Mouse (Mus musculus): ENCODE results near the gene Lamc3.
A peak's percentile ranks its signal among the peaks of the same experiment; 100 is the strongest.

The Lamc3 gene

DNA sequence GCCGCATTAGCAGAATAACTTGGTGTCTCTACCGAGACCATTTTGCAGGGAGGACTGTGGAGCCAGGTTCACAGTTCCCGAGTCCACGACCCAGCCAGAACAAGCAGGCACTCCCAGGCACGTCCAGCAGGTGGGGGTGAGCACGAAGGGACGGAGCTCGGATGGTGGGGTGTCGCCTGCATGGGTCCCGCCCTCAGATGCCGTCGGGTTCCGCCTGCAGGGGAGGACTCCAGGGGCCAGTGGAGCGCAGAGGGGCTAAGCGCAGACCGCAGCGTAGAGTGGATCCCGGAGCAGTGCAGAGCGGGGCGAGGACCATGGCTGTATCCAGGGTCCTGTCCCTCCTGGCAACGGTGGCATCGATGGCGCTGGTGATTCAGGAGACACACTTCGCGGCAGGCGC is at the start of gene Lamc3:
Gene Lamc3, plus strand, starts transcription at position 262 of the 400 bp plus-strand sequence.
- peak; percentile 53 for DNase-seq (ENCODE audit: low spot score)

DNA sequence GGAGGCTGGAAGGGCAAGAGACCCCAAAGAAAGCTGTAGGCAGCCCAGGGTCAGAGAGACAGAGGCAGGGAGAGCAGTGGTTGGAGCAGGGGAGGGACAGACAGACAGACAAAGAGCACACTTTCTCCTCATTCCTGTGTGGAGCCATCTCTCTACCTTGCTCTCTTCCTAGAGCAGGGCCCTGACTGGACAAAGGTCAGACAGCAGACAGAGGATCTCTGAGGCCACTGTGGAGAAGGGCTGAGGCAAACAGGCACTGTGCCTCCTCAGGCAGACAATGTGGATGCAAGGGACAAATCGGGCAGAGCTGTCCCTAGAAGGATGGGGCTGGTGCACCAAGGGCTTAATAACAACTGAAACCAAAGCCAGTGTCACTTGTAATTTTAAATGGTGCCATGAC is 48.2 kb upstream of the Lamc3 start:
- DNase-seq (ENCODE audit: low spot score), result no peak

DNA sequence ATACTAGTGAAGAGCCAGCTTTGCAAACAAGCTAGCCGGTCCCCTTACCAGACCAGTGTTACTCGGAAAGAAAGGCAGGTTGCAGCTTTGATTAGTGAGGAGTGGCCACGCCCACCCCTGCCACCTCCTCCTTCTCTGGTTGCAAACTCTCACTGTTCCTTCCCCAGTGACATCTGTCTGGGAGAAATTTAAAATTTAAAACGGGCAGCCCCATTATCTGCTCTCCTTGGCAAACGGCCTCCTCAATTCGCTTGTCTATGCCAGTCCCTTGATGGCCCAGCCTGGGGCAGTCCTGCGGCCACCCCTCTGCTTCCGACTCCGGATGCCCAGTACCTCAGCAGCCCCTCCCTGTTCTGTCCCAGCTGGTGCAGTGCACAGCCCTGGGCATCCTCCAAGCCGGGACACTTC is 42.4 kb upstream of the Lamc3 start:
- no peak for DNase-seq (ENCODE audit: low spot score)

DNA sequence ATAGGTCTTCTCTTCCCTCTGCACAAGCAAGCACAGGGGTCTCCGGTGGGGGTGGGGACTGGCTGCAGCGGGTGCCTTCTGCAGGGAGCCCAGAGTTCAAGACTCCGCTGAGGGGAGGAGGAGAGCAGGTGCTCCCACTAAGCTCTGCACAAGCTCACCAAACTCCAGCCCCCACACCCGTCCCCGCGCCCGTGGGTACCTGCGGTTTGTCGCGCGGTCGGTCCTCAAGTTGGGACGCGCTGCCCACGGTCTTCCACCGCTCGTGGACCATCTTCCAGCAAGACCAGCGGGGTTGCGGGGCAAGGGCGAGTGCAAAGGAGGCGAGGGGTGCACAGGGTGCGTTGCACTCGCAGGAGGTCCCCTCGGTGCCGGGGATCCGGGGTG is 41.6 kb upstream of the Lamc3 start:
- no peak for DNase-seq (ENCODE audit: low spot score)

DNA sequence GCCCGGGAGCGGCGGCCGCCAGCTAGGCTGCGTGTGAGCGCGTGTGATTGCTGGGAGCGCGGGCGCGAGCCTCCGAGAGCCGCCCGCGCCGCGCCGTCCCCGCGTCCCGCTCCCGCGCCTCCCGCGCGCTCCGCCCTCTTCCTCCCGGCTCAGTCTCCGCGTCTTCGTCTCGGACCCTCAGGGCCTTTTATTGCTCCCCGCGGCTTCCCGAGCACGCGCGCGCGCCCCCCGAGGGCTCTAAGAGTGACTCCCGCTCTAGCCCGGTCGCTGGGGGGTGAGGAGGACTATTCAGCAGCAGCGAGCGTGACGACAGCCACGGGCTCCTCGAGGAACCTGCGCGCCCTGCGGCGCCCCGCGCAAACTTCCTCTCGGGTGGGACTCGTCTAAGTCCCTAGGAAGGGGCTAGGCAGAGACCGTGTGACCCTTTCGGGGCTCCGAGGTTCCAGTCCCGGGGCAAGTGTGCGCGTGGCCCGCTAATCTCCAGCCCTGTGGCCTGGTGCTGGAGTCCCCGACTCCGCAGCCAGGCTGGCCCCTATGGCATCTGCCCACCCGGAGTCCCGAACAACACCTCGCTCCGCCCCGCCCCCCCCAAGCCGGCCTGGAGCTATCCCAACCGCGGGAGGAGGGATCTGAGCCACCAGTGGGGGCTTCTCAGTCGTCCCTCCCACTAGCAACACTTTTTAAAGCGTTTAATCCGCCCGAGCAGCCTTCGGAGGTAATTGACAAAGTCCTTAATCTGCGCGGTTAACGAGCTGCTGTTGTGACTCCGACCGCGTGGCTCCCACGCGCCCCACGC is 41.0 kb upstream of the Lamc3 start, which contains the start of gene Fibcd1:
Gene Fibcd1, minus strand, starts transcription at position 110 of the 796 bp plus-strand sequence.
- peak; percentile 14 for DNase-seq (ENCODE audit: low spot score)

DNA sequence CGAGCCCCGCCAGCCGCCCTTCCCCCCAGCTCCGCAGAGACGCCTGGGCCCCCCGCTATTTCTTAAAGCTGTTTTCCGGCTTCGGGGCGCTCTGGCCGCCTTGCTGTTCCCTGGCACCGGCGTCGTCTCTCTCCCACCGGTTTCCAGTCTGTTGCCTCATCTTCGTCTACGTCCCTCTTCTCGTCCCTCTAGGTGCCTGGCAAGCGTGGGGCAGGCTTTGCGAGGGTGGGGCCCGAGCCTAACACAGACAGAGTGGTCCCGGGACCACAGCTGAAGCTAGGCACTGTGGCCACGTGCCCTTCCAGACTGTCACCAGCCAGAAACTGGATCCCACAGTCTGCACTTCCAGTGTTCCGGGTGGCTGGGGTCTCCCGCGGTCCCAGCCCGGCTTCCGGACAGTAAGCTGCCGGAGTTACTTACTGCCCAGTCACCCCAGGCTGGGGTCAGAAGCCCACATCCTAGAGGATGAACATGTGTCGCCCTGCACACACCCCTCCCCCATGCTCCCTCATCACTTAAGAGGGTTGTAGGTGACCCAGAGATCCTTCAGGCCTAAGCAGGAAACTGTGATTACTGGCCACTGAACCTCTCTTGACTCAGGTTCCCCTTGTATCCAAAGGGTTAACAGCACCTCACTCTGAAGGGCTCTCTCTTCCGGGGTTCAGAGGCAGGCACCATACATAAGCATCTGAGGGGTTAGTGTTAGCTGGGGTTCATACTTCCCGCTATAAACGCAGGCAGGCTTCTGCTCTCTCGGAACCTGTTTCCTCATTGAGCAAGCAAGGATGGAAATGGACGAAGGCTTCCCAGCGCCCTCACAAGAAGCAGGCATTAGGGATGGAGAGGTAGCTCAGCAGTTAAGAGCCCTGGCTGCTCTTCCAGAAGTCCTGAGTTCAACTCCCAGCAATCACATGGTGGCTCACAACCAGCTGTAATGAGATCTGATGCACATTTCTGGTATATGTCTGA is 40.1 kb upstream of the Lamc3 start:
- DNase-seq (ENCODE audit: low spot score), result no peak

- DNase-seq (ENCODE audit: low spot score), result peak; percentile 35
Observed at GRCm38 (mm10) chr2:31847908-31848307, 39.2 kb upstream of the Lamc3 start.

DNA sequence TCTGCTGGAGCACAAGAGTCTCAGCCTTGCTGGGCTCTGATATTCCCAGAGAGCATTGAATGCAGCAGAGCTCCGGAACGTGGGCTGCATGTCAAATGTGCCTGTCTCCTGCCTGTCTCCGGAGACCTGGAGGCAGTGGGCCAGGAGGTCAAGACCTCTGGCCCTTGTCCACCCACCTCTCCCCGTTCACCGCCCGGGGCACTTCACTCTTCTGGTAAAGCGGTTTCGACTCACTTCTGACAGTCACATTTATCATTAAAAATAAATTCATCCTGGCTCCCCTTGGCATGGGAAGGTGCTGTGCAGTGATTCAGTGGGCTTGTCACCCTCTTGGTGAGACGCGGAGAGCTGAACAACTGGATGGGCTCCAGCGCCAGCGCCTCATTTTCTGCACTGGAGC is 37.0 kb upstream of the Lamc3 start:
- DNase-seq (ENCODE audit: low spot score), result no peak

GRCm38 (mm10) chr2:31855991-31856390 is 31.1 kb upstream of the Lamc3 start:
- DNase-seq (ENCODE audit: low spot score), result no peak

- DNase-seq (ENCODE audit: low spot score), result no peak
Observed at GRCm38 (mm10) chr2:31857180-31857579, 29.9 kb upstream of the Lamc3 start.

DNA sequence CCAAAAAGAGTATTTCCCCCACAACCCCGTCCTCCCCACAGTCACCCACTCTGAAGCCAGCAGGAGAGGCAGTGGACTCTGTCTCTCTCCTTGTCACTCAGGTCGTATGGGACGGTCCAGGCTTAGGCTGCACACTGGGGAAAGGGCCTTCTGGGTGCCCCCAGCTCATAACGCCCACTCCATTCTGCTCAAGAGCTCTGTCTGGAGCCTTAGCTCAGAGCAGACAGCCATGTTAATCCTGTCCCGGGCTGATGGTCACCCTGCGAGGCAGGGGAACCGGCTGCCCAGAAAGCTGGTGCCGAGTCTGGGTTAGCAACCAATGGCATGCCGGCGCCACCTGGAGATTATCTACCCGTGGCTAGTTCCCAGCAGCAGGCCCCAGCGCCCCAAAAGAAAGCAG is 28.6 kb upstream of the Lamc3 start:
- DNase-seq (ENCODE audit: low spot score), result no peak

GRCm38 (mm10) chr2:31862919-31863318 is 24.2 kb upstream of the Lamc3 start:
- DNase-seq (ENCODE audit: low spot score), result no peak

DNA sequence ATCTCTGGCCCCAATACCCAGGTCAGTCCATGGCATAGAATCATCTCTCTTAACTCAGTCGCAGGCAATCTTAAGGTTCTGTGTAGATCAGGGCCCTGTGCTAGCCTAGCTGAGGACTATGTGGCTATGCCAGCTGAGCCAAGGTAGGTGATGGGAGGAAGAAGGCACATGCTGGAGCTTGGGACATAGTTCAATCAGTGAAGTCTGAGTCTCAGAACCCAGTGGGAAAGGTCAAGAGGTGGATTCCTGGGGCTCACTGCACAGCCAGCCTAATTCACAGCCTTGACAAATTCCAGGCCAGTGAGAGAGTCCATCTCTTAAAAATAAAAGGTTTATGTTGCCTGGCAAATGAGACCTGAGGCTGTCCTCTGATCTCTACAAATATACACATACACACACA is 23.3 kb upstream of the Lamc3 start:
- DNase-seq (ENCODE audit: low spot score), result no peak

DNA sequence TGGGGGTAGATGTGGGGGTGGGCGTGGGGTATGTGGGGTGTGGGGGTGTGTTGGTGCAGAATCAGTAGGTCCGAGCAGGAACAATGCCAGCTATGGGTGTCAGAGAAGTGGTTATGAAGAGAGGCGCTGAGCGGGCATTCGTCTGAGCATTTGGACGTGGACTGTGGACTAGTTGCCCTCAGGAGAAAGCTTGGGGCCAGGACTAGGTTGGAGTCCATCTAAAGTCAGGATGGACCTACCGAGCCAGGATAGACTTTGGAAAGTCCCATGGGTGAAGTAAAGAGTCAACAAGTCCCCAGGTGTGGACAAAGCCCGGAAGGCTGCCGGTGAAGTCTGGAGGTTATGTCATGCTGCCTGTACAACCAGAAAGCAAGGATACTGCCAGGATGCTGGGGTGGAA is 22.2 kb upstream of the Lamc3 start:
- DNase-seq (ENCODE audit: low spot score), result no peak

- no peak for DNase-seq (ENCODE audit: low spot score)
Observed at GRCm38 (mm10) chr2:31865322-31865721, 21.8 kb upstream of the Lamc3 start.

- no peak for DNase-seq (ENCODE audit: low spot score)
Observed at GRCm38 (mm10) chr2:31865794-31866193, 21.3 kb upstream of the Lamc3 start.

GRCm38 (mm10) chr2:31867773-31868537 is 19.1 kb upstream of the Lamc3 start:
- DNase-seq (ENCODE audit: low spot score), result no peak

GRCm38 (mm10) chr2:31868538-31869164 is 18.4 kb upstream of the Lamc3 start:
- DNase-seq (ENCODE audit: low spot score), result no peak

GRCm38 (mm10) chr2:31869692-31870091 is 17.4 kb upstream of the Lamc3 start:
- no peak for DNase-seq (ENCODE audit: low spot score)

GRCm38 (mm10) chr2:31870683-31871082 is 16.4 kb upstream of the Lamc3 start:
- no peak for DNase-seq (ENCODE audit: low spot score)

- DNase-seq (ENCODE audit: low spot score), result no peak
Observed at GRCm38 (mm10) chr2:31874290-31874855, 12.7 kb upstream of the Lamc3 start.
